Mouse (Mus musculus): ENCODE measurements around the gene Slamf6. TPM values are rescaled to one million over a fixed set of nuclear protein-coding genes. Genes with fewer than 3 reads are reported as not detected.
"Not testable (repeated sequence)": the region's sequence is repeated elsewhere in the genome, so short reads cannot be mapped to it uniquely, and the experiment has no call there.

Gene Slamf6
- total RNA-seq (2021), result under 1 TPM; 0.27 to 0.31 TPM

GRCm38 (mm10) chr1:171917305-171918039 is at the start of gene Slamf6:
Gene Slamf6, plus strand, starts transcription at chr1:171917515.
- intact Hi-C loops (cut with DNase I), result no loop called here
- peak; percentile 11 to 28 for DNase-seq

- no peak for DNase-seq
- intact Hi-C loops (cut with DNase I), result no loop called here
Measured at GRCm38 (mm10) chr1:171886989-171887388, 30.3 kb upstream of the Slamf6 start.

DNA sequence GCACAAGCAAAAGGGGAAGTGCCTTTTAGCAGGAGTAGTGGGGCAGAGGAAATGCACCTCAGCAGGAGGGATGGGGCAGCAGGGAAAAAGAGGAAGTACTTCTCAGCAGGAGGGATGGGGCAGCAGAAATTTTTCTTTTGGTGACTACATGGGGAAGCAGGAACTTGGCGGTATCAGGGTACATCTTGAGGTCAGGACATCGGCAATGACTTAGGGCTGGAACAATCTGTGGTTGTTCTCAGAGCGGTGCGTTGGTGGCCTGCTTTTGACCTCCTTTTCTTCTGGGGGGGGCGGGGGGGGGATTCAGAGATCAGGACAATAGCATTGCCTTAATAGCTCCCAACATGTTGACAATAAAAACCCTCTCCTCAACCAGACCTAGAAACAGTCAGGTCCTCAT is 22.0 kb upstream of the Slamf6 start, which contains the start of gene Gm10521:
TSS of gene Gm10521 (plus strand) at position 301 of the 400 bp plus-strand sequence.
- intact Hi-C loops (cut with DNase I); DNase-seq: not testable (repeated sequence)

GRCm38 (mm10) chr1:171904011-171904410 is 13.3 kb upstream of the Slamf6 start:
- intact Hi-C loops (cut with DNase I), result no loop called here
- DNase-seq, result no peak

- no peak for DNase-seq
- intact Hi-C loops (cut with DNase I), result no loop called here
Measured at GRCm38 (mm10) chr1:171915638-171916458, 1.5 kb upstream of the Slamf6 start.

- DNase-seq, result no peak
- intact Hi-C loops (cut with DNase I), result no loop called here
Measured at GRCm38 (mm10) chr1:171918136-171918920, 1.0 kb downstream of the Slamf6 start.

DNA sequence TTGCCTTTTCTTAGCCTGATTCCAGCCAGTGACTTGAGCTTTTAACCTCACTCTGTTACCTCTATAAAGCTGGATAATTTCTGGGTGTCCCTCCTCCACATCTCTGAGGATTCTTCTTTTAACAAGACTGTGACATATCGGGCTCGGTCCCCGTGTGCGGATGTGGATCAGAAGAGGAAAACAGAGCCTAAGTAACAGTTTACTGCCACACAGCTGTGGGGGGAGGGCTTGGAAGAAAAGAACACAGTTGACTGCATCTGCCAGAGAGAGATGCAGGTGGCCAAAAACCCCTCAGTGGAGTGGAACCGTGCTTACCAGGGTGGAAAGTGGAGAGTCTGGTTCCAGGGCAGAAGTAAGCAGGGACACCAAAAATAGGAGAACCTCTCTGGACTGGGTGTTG is 1.9 kb downstream of the Slamf6 start:
- intact Hi-C loops (cut with DNase I), result no loop called here
- no peak for DNase-seq

- intact Hi-C loops (cut with DNase I), result no loop called here
- DNase-seq, result no peak
Measured at GRCm38 (mm10) chr1:171919901-171920510, 2.7 kb downstream of the Slamf6 start.

GRCm38 (mm10) chr1:171920989-171921621 is 3.8 kb downstream of the Slamf6 start:
- no peak for DNase-seq
- intact Hi-C loops (cut with DNase I), result no loop called here

- DNase-seq, result no peak
- intact Hi-C loops (cut with DNase I), result no loop called here
Measured at GRCm38 (mm10) chr1:171921641-171922040, 4.3 kb downstream of the Slamf6 start.

- intact Hi-C loops (cut with DNase I), result no loop called here
- DNase-seq, result no peak
Measured at GRCm38 (mm10) chr1:171922844-171923243, 5.5 kb downstream of the Slamf6 start.

- intact Hi-C loops (cut with DNase I), result no loop called here
Measured at GRCm38 (mm10) chr1:171924900-171925299, 7.6 kb downstream of the Slamf6 start.

GRCm38 (mm10) chr1:171933851-171934250 is 16.5 kb downstream of the Slamf6 start:
- intact Hi-C loops (cut with DNase I), result no loop called here
- no peak for DNase-seq

More at GRCm38 (mm10) chr1:171924900-171925299, 7.6 kb downstream of the Slamf6 start:
- DNase-seq, result no peak

GRCm38 (mm10) chr1:171938952-171939948 is 21.9 kb downstream of the Slamf6 start:
- no peak for DNase-seq
- intact Hi-C loops (cut with DNase I), result no loop called here

DNA sequence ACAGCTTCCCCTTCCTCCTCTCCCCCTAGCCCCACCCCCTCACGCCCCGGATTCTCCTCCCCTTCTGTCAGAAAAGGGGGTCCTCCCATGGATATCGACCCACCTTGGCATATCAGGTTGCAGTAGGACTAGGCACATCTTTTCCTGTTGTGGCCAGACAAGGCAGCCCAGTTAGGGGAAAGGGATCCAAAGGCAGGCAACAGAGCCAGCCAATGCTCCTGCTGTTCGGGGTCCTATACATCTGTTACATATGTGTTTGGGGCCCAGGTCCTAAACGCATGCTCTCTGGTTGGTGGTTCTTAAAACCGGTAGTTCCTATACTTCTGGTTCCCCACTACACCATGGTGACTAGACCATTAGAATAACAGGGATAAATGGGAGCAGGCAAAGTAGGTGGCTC is 23.3 kb downstream of the Slamf6 start:
- intact Hi-C loops (cut with DNase I), result no loop called here
- no peak for DNase-seq

GRCm38 (mm10) chr1:171946447-171946995 is 29.2 kb downstream of the Slamf6 start:
- no peak for DNase-seq
- intact Hi-C loops (cut with DNase I), result no loop called here

DNA sequence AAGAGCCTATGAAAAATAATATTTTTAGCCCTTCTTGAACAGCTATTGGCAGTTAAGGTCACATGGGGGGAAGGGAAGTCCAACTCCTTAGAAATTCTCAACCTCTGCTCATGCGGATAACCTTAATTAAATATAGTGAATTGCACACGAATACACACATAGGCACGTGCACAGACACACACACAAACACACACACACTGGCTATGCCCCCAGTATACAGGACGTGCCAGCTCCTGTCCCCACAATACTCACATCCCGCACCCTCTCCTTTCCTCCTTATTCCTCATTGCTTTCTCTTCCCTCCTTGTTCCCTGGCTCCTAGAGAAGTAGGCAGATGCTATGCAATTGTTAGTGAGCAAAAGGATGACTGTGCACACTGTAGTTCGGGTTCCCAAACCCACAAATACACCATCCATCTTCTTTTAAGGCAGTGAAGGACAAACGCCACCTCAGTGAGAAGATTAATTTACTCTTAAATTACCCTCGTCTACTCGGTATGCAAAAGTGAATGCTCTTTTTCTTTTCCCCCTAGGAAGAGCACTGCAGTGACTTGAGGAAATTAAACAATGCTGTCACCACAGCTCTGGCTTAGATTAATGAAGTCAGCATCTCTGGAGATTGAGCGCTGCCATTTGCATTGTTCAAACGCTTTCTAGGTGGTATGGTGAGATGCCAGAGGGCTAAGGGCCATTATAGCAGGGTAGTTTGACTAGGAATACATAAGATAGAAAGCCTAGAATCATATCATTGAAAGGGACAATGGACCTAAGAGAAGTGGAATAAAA is 31.0 kb downstream of the Slamf6 start:
- no peak for DNase-seq

More for the DNA sequence above, 31.0 kb downstream of the Slamf6 start:
- intact Hi-C loops (cut with DNase I), result no loop called here
